Mouse (Mus musculus) forebrain, embryonic 12.5 days (tissue): ENCODE measurements at regions not wholly inside any gene's neighbourhood (a gene's known extent, or its start where the extent isn't known, plus 50 kb on each side); places are given as distances from the start of the nearest gene placed in this dataset.

ENCODE experiments used
- ATAC-seq: fragments of 200-750 bp; cut with Nextera tagmentation; 2 replicates; pipeline ENCODE4 v1.8.0; 2017; ENCODE audit warnings: moderate TSS enrichment; ENCODE audit not compliant: low FRiP score
- H3K27ac ChIP-seq: fragments of 300-500 bp; sonication (generic); 2 replicates; pipeline ENCODE4 v1.5.1; 2016; ENCODE audit warnings: mild to moderate bottlenecking
- H3K27me3 ChIP-seq: fragments of 300-500 bp; sonication (generic); 2 replicates; pipeline ENCODE4 v1.6.1; 2016; ENCODE audit warnings: mild to moderate bottlenecking
- H3K36me3 ChIP-seq: fragments of 300-500 bp; sonication (generic); replicated peaks from 2 replicates; pipeline ENCODE4 v1.6.1; 2016; ENCODE audit warnings: mild to moderate bottlenecking
- H3K4me1 ChIP-seq: fragments of 300-500 bp; sonication (generic); 2 replicates; pipeline ENCODE4 v1.6.1; 2016
- H3K4me2 ChIP-seq: fragments of 300-500 bp; sonication (generic); 2 replicates; pipeline ENCODE4 v1.6.1; 2016; ENCODE audit warnings: mild to moderate bottlenecking, moderate library complexity
- H3K4me3 ChIP-seq: fragments of 300-500 bp; sonication (generic); replicated peaks from 2 replicates; pipeline ENCODE4 v1.5.1; 2016; ENCODE audit warnings: mild to moderate bottlenecking
- H3K9ac ChIP-seq: fragments of 300-500 bp; sonication (generic); 2 replicates; pipeline ENCODE4 v1.6.1; 2016; ENCODE audit warnings: mild to moderate bottlenecking
- H3K9me3 ChIP-seq: fragments of 300-500 bp; sonication (generic); 2 replicates; pipeline ENCODE4 v1.6.1; 2016
- WGBS: fragments of 180-500 bp; shearing (Covaris S2); methylation state at CpG from one replicate; pipeline ENCODE4 v1.1.7; 2016; 5-methylcytosine and 5-hydroxymethylcytosine counted together

DNA sequence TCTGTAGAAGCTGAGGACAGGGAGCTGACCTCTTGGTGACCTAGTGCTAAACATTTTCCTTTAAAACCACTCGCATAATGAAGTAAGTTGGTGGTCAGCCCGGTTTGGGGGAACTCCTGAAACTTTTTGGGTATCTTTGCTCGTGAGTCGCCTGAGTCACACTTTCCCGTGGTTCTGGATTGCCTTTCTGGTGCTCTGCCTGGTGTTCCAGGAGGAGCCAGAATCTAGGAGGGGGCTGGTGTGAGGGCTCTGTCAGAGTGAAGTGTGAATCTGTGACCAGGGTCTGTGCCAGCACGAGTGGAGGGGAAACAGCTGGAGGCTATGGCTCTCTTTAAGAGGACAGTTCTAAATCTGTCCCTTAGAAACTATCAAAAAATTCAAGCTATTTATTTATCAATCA is 141.8 kb upstream of the Rap1b start:
- Histone ChIP-seq H3K36me3 (no peaks in the 10 kb centered on the region), H3K4me1 (peaks cover under 1% of the 10 kb centered on the region; the same call in 1 of the 2 replicates), H3K4me2 (no peak overlapping the region), H3K9ac (no peak overlapping the region), H3K27ac (no peak overlapping the region), H3K9me3 (no peaks in the 10 kb centered on the region), H3K4me3 (no peak overlapping the region), H3K27me3 (no peaks in the 10 kb centered on the region)
- WGBS, result 75% methylated on average over 6 of the region's 6 CpGs
- no peak for ATAC-seq

DNA sequence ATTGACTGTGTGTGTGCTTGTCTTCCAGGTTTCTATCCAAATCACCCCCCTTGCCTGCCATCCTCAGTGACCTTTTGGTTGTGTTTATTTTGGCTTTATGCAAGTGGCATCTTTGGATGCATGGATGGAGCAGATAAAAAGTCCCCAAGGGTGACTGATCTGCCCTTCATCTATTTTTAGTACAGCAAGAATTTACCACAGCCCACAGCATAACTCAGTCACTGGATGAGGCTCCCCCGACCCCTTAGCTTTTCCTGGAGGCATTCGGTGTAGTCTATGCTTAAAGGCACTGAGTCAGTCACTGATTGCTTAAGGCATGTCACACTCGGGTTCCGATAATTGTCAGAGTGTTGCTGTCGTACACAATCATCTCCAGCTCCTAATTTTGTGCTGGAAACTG is 142.2 kb upstream of the Rap1b start:
- no peaks in the 10 kb centered on the region for H3K9me3 ChIP-seq
- ATAC-seq, result no peak
- H3K27me3 ChIP-seq, result no peaks in the 10 kb centered on the region
- no peak overlapping the region for H3K27ac ChIP-seq
- WGBS, result 92% methylated on average over 5 of the region's 5 CpGs
- H3K4me2 ChIP-seq, result no peak overlapping the region
- no peak overlapping the region for H3K4me3 ChIP-seq
- no peaks in the 10 kb centered on the region; the same call in 1 of the 2 replicates for H3K4me1 ChIP-seq
- no peak overlapping the region for H3K9ac ChIP-seq
- no peaks in the 10 kb centered on the region for H3K36me3 ChIP-seq

DNA sequence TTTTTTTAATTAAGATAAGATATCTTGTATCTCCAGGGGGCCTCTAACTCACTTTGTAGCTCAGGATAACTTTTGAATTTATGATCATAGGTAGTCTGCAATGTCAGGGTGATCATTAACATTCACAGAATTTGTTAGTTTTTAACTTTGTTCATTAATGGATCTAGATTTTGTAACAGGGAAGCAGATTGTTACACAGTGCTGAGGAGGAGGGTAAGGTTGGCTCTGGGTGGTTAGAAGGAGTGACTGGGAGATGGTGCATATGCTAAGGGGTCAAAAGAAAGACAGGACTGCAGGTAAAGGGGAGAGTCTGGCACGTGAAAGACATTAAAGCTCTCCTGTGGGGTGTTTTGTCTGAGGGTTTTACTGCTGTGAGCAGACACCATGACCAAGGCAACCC is 145.3 kb upstream of the Rap1b start:
- Histone ChIP-seq H3K4me1 (peaks cover 10% of the 10 kb centered on the region), H3K4me2 (no peak overlapping the region), H3K4me3 (no peak overlapping the region), H3K27me3 (peaks cover 13% of the 10 kb centered on the region; the same call in 1 of the 2 replicates), H3K27ac (no peak overlapping the region), H3K9ac (no peak overlapping the region), H3K36me3 (no peaks in the 10 kb centered on the region), H3K9me3 (no peaks in the 10 kb centered on the region)
- 96% methylated on average over 1 of the region's 1 CpGs for WGBS
- no peak for ATAC-seq

DNA sequence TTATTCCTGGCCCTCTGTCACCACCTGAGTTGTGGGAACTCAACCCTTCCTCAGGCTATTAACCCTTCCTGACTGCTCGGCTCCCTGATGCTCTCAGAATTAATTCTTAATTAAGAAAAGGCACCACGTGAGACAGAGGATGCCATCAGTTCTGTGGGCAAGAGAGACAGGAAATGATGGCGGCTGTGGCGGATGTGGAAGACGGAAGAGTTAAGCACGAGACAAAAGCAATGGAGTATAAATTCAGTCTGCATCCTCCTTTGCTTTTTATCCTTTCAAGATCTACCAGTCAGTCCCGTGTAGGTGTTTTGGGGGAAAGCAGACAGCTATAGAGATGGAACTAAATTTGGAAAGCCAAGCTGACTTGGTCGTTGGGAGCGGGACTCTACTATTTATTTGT is 146.5 kb upstream of the Rap1b start:
- no peak for ATAC-seq
- Histone ChIP-seq H3K27me3 (peaks cover 17% of the 10 kb centered on the region; the same call in 1 of the 2 replicates), H3K36me3 (no peaks in the 10 kb centered on the region), H3K9ac (no peak overlapping the region), H3K4me3 (no peak overlapping the region), H3K27ac (no peak overlapping the region), H3K4me1 (peaks cover 10% of the 10 kb centered on the region), H3K4me2 (no peak overlapping the region), H3K9me3 (no peaks in the 10 kb centered on the region)
- WGBS, result 79% methylated on average over 9 of the region's 9 CpGs

DNA sequence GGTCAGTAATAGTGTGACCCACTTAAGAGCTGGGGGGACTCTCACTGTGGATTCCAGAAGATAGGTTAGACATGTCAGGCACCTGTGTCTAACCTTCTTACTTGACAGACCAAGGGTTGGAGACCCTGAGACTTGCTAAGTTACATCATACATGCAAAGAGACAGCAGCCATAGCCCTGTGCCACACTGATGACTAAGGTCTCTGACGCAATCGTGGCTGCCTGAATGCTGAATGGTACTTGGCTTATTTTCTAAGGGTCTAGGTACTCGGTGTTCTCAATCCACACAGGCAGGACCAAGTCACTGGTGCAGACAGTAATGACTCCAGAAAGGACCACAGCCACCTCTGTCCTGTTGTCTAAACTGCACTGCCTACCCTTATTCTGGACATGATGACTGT is 147.8 kb upstream of the Mdm1 start:
- Histone ChIP-seq H3K27ac (no peak overlapping the region), H3K36me3 (no peaks in the 10 kb centered on the region), H3K27me3 (peaks cover 17% of the 10 kb centered on the region; the same call in 1 of the 2 replicates), H3K4me2 (no peak overlapping the region), H3K4me3 (no peak overlapping the region), H3K9ac (no peak overlapping the region), H3K9me3 (no peaks in the 10 kb centered on the region), H3K4me1 (peaks cover 10% of the 10 kb centered on the region)
- 80% methylated on average over 3 of the region's 3 CpGs for WGBS
- no peak for ATAC-seq

DNA sequence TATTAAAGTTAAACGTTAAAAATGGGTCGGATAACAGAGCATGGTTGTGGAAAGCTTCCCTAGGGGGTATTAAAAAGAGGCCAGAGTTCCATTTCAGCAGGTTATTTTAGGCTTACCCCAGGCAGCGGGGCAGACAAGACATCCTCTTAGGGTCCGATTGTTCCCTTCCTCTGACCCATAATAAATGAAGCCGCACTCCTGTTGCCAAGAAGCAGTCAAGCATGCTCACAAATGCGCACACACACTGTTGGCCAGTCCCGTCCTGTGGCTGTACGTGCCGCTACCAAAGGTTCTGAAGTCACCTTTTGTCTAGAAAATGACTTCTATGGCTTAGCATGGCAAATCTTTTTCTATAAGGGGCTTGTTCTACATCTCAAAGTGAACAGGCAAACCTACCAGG is 146.8 kb upstream of the Mdm1 start:
- H3K4me1 ChIP-seq, result peaks cover 10% of the 10 kb centered on the region
- ATAC-seq, result 0 out of 2 replicates have a peak, but pooled peaks have one; percentile 64
- H3K36me3 ChIP-seq, result no peaks in the 10 kb centered on the region
- H3K4me2 ChIP-seq, result peak overlapping the region; percentile 17; the same call in 1 of the 2 replicates
- no peak overlapping the region for H3K27ac ChIP-seq
- no peak overlapping the region for H3K9ac ChIP-seq
- H3K4me3 ChIP-seq, result no peak overlapping the region
- WGBS, result 10% methylated on average over 9 of the region's 9 CpGs
- H3K27me3 ChIP-seq, result peaks cover 17% of the 10 kb centered on the region; the same call in 1 of the 2 replicates
- no peaks in the 10 kb centered on the region for H3K9me3 ChIP-seq

DNA sequence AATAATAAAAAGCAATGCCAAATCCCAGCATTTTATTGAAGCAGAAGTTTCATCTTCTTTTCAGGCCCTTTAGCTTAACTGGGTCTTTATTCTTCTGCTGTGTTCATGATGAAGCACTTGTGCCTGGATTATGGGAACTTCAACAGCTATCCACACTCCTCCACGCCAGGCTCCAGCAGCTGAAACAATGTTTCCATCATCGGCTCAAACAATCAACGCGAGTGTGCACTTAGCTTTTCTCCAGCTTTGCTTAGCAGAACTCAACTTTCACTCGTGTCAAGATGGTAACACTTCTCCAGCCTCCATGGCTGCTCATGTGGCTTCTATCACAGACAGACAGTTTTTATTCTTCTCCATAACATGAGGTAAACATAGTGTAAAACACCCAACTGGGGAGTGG is 143.8 kb upstream of the Mdm1 start:
- Histone ChIP-seq H3K4me2 (no peak overlapping the region), H3K36me3 (no peaks in the 10 kb centered on the region), H3K27me3 (peaks cover 17% of the 10 kb centered on the region; the same call in 1 of the 2 replicates), H3K4me3 (no peak overlapping the region), H3K4me1 (peaks cover 10% of the 10 kb centered on the region), H3K9ac (no peak overlapping the region), H3K9me3 (no peaks in the 10 kb centered on the region), H3K27ac (no peak overlapping the region)
- WGBS, result 81% methylated on average over 5 of the region's 5 CpGs
- ATAC-seq, result no peak

DNA sequence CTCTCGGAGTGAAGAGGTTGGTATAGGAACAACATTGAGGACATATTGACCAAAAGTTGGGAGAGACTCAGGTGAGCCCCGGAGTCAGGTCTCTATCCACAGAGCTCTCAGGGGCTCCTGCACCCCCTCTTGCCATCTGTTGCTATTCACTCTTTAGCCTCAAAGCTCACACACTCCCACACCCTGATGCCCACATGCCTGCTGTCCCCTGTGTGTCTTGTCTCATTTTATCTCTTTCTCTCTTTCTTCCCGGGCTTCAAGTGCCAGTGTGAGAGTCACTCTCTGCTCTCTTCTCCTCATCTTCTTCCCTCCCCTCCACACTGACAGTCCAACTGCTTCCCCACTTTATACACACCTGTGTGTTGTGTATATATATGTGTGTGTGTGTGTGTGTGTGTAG is 141.0 kb upstream of the Mdm1 start:
- 82% methylated on average over 3 of the region's 3 CpGs for WGBS
- H3K36me3 ChIP-seq, result no peaks in the 10 kb centered on the region

DNA sequence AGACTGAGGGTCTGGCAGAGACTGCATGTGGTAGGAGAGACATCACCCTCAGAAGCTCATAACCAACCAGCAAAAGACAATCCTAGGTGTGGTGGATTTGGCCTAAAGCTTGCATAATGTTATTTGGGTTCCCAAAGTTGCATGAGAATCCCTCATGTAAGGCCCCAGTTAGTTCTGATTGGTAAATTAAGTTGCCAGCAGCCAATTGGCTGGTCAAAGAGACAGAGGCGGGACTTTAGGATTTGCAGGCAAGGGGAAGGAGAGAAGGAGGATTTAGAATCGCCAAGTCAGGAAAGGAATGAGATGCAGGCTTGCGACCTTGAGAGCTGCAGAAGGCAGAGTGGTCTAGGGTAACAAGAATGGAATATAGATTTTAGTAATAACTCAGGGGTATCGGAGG is 140.1 kb upstream of the Mdm1 start:
- Histone ChIP-seq H3K4me1 (peaks cover 3% of the 10 kb centered on the region; the same call in 1 of the 2 replicates), H3K4me2 (no peak overlapping the region), H3K4me3 (no peak overlapping the region), H3K9me3 (no peaks in the 10 kb centered on the region), H3K27ac (no peak overlapping the region), H3K9ac (no peak overlapping the region), H3K27me3 (0 out of 2 replicates have a peak, but pooled peaks cover under 1% of the 10 kb centered on the region), H3K36me3 (no peaks in the 10 kb centered on the region)
- ATAC-seq, result no peak
- 43% methylated on average over 4 of the region's 4 CpGs for WGBS

More for the DNA sequence above, 141.0 kb upstream of the Mdm1 start:
- no peak overlapping the region for H3K4me2 ChIP-seq
- peaks cover 6% of the 10 kb centered on the region; the same call in 1 of the 2 replicates for H3K27me3 ChIP-seq
- no peak overlapping the region for H3K27ac ChIP-seq
- ATAC-seq, result no peak
- H3K9ac ChIP-seq, result no peak overlapping the region
- no peaks in the 10 kb centered on the region for H3K9me3 ChIP-seq
- H3K4me1 ChIP-seq, result peaks cover 5% of the 10 kb centered on the region; the same call in 1 of the 2 replicates
- no peak overlapping the region for H3K4me3 ChIP-seq

DNA sequence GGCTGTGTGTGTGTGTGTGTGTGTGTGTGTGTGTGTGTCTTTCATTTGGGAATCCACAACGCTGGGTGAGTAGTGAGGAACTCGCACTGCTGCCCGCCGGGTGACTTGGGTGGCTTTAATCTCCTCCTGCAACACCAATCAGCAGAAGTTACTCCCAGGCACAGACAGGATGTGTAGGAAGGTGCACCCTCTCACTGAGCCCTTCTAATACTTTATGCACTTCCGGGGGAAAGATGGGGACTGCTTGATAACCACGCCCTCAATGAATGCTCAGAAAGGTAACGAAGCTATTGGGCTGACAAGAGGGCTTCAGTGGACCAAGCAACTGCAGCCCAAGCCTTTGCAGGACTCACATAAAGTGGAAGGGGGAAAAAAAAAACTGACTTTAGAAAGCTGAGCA is 139.6 kb upstream of the Mdm1 start:
- H3K27me3 ChIP-seq, result no peaks in the 10 kb centered on the region
- no peak overlapping the region for H3K4me2 ChIP-seq
- no peak overlapping the region for H3K27ac ChIP-seq
- no peaks in the 10 kb centered on the region for H3K36me3 ChIP-seq
- no peak overlapping the region for H3K4me3 ChIP-seq
- peaks cover 3% of the 10 kb centered on the region; the same call in 1 of the 2 replicates for H3K4me1 ChIP-seq
- ATAC-seq, result no peak
- no peaks in the 10 kb centered on the region for H3K9me3 ChIP-seq
- no peak overlapping the region for H3K9ac ChIP-seq
- 75% methylated on average over 7 of the region's 7 CpGs for WGBS

DNA sequence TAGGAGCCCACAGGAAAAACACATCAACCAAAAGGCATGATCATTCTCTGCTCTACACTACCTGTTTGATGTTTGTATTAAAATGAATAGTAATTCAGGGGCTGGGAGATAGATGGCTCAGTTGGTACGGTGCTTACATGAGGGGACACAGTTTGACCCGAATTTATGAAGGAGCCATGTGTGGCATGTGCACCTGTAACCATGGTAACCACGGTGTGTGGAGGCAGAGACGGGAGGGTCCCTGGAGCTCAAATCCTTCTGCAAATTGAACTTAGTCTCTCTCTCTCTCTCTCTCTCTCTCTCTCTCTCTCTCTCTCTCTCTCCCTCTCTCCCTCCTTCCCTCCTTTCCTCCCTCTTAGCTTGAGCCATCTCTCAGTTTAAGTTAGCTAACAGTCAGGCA is 139.1 kb upstream of the Mdm1 start:
- no peak for ATAC-seq
- Histone ChIP-seq H3K4me1 (peaks cover 3% of the 10 kb centered on the region; the same call in 1 of the 2 replicates), H3K27me3 (no peaks in the 10 kb centered on the region), H3K36me3 (no peaks in the 10 kb centered on the region), H3K4me3 (no peak overlapping the region), H3K4me2 (no peak overlapping the region), H3K27ac (no peak overlapping the region), H3K9ac (no peak overlapping the region), H3K9me3 (no peaks in the 10 kb centered on the region)
- 85% methylated on average over 4 of the region's 4 CpGs for WGBS

DNA sequence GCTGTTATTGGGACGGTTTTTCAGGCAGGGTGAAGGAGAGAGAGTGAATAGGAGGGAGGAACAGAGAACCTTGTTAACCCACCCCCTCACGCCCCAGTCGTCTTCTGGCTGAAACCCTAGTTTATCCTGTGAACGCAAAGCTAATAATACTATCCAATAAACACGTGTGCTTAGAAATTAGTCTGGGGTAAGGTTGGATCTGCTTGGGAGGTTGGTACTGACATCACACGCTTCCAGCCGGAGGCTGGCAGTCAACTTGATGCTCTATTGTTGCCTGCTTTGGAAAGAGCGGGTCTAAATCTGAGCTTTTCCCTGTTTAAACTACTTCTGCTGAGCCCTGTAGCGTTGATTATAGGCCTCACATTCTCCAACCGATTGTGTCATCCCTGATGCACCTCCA is 138.4 kb upstream of the Mdm1 start:
- Histone ChIP-seq H3K9ac (no peak overlapping the region), H3K27me3 (no peaks in the 10 kb centered on the region), H3K4me1 (peaks cover 7% of the 10 kb centered on the region), H3K9me3 (no peaks in the 10 kb centered on the region), H3K4me2 (no peak overlapping the region), H3K27ac (0 out of 2 replicates have a peak overlapping the region, but pooled peaks have one; percentile 26), H3K4me3 (no peak overlapping the region), H3K36me3 (no peaks in the 10 kb centered on the region)
- no peak for ATAC-seq
- 88% methylated on average over 10 of the region's 10 CpGs for WGBS

DNA sequence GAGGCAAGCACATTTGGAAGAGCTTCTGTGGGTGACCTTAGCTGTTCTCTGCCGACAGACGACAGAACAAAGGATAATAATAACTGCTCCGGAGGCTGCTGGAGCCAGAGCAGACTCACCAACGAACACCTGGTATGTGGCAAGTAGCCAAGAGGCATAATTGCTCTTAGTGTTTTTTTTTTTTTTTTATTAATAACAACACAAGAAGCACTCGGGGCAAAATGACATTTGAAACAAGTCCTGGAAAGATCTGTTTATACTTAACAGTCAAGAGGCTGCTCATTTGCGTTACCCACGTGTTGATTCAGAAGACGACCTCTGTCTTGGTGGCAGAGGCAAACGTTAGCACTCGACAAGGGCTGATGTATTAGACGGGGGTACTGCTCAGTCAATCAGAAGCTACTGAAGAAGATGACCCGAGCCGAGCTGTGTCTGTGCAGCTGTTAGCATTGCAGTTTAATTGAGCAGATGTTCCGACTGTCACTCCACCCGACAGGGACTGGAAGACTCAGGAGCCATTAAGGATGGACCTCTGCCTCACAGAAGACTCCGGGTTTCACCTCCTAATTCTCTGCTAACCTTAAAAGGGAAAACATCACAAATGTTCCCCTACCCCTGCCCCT is 137.8 kb upstream of the Mdm1 start:
- H3K27ac ChIP-seq, result 0 out of 2 replicates have a peak overlapping the region, but pooled peaks have one; percentile 26
- H3K9me3 ChIP-seq, result no peaks in the 10 kb centered on the region; the same call in 1 of the 2 replicates
- no peak overlapping the region for H3K9ac ChIP-seq
- H3K4me1 ChIP-seq, result peaks cover 7% of the 10 kb centered on the region
- H3K4me3 ChIP-seq, result no peak overlapping the region
- no peak overlapping the region for H3K4me2 ChIP-seq
- H3K36me3 ChIP-seq, result no peaks in the 10 kb centered on the region
- ATAC-seq, result peak; percentile 23; the same call in 1 of the 2 replicates
- no peaks in the 10 kb centered on the region for H3K27me3 ChIP-seq
- WGBS, result 44% methylated on average over 16 of the region's 16 CpGs
